Mouse (Mus musculus): ENCODE data around the gene Igsf11.
"Not testable (repeated sequence)": the region's sequence is repeated elsewhere in the genome, so short reads cannot be mapped to it uniquely, and the experiment has no call there.

The Igsf11 gene

DNA sequence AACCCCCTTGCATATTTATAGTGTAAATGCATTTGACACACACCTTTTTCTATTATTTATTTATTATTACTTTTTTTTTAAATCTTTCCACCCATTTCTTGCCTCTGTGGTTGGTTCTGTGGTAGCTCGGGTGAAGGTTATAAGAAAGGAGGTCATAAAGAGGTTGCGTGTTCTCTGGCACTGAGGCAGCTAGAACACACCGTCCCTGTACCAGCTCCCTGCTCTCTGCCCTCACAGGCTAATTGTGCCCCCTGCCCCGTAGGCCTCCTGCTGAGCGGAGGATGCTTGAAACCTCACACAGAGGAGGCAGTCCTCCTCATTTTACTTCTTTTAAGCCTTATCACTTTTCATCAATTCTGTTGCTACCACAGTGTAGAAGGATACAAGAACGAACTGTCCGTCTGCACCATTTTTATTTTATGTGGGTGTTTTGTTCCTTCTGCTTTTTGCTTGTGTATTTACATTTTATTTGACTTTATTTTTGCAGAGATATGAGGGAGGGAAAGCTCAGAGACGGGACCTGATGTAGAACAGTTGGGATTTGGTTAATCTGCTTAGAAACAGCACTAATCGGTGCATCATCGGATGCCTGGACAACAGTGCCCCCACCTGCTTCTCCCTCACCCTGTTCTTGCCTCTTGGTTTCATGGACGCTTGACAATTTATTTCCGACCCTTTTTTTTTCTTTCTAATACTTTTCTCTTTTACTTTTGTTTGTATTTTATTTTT, 90.2 kb downstream of the Igsf11 start:
- no peak for DNase-seq (ENCODE audit: low spot score in 2 of 2)

DNA sequence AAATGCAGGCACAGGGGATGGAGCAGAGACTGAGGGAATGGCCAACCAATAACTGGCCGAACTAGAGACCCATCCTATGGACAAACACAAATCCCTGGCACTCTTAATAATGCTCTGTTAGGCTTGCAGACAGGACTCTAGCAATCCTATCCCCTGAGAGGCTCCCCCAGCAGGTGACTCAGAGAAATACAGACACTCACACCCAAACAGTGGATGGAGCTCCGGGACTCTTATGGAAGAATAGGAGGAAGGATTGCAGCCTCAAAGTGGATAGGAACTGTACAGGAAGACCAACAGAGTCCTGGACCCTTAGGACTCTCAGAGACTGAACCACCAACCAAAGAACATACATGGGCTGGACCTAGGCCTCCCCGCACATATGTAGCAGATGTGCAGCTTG, 91.4 kb downstream of the Igsf11 start:
- not testable (repeated sequence) for DNase-seq (ENCODE audit: low spot score in 2 of 2)

DNA sequence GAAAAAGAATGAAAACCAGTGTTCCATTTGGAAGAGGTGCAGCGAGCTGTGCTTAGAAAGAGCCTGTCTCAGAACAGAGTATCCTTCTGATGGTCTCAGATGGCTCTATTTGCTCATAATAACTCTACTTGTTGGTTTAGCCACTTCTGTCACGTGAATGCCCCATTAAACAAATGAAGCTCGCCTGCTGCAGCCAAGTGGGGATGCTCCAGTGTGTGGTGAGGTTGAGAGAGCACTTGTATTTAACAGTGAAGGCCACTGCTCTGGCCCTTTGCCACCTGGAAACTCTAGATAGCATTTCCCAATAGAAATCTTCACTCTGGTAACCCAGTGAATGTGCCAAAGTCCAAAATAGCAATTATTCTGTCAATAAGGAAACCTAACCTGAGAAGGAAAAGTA, 92.9 kb downstream of the Igsf11 start:
- DNase-seq (ENCODE audit: low spot score in 2 of 2): peak in 1 of 2 experiments; percentile 36

DNA sequence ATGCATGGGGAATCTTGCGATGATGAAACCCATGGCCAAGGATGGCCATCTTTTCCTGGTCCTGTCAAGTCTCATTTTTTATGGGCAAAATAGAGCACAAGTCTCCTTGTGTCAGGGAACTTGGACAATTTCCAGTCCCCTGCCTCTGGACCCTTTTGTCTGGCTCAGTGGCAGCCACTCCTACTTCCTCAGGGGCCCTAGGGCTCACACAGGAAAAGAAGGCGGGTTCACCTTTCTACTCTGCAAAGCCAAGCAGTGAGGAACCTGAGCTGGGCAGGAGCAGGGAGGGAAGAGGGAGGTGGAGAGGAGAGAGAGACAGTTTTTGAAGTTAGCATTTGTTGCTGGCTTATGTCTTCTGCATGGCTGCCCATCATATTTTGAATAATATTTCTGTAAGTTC, 93.9 kb downstream of the Igsf11 start:
- DNase-seq (ENCODE audit: low spot score in 2 of 2): no peak

DNA sequence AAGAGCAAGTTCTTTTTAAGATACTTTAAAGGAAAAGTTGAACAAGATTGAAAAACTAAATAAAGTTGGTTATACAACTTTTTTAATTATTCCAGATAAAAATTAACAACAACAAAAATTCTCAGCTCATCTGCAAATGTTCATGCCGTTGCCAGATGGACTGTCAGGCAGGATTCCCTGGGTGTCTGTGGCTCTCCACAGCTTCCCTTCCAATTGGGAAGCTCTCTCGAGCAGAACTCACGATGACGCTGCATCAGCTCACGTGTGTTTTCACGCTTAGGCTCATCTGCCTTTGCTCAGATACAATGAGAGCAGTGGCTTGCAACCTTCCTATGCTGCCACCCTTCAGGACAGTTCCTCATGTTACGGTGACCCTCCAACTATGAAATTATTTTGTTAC, 101.2 kb downstream of the Igsf11 start:
- DNase-seq (ENCODE audit: low spot score in 2 of 2): peak in 1 of 2 experiments; percentile 20

DNA sequence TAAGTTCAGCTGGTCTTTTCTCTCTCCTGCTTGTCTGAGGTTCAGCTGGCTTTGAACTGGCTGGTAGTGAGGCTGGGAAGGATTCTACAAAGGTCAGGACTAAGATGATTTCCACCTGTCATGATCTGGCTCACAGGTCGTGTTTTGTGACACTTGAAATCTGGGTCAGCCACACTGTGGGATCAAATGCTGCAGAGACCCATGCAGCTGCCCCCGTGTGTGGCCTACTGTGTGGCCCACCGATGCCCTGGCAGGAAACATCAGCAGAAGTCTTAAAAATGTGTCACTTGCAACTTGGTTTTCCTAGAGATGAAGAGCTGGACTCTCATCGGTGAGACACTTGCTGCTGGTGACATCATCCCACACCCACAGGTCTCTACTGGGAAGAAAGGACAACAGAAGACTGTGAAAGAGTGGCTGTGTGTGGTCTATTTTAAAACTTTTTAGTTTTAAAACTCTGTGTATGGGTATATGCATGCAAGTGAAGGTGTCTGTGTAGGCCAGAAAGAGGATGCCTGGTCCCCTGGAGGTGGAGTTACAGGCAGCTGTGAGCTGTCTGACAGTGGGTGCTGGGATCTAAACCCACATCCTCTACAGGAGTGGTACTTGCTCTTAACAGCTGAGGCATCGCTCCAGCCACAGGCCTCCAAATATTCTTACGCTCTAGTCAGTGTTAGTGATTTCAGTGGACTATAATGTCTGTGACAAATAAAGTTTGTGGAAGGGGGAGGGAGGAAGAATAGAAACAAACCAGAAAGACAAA, 106.2 kb downstream of the Igsf11 start:
- DNase-seq (ENCODE audit: low spot score in 2 of 2): no peak

DNA sequence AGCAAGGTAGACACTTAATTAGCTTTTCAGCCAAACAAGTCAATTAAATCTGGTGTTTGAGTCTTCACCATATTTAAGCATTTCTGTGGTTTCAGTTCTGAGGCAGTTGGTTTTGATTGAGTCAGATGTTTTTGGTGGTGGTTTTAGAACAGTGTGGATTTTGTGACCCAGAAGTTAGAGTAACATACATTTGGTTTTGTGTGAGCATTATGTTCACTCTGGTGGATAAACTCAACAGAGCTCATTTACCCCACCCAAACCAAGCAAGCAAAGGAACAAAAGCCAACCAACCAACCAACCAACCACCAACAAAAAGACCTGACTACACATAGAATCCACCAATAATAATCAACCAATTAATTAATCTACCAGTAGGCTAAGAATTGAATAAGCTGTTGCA, 106.8 kb downstream of the Igsf11 start:
- DNase-seq (ENCODE audit: low spot score in 2 of 2): no peak

DNA sequence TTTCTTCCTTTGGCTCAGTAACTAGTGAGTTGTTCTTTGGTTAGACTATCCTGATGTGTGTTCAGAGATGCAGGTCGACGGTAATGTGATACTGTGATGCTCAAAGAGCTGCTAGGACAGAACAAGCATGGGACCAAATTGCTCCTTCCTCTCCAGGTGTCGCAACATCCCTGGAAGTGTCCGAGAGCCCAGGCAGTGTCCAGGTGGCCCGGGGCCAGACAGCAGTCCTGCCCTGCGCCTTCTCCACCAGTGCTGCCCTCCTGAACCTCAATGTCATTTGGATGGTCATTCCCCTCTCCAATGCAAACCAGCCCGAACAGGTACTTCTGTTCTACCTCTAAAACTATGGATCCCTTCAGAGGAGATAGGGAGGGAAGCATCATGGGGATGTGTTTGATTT, 114.5 kb downstream of the Igsf11 start:
- DNase-seq (ENCODE audit: low spot score in 2 of 2): no peak

DNA sequence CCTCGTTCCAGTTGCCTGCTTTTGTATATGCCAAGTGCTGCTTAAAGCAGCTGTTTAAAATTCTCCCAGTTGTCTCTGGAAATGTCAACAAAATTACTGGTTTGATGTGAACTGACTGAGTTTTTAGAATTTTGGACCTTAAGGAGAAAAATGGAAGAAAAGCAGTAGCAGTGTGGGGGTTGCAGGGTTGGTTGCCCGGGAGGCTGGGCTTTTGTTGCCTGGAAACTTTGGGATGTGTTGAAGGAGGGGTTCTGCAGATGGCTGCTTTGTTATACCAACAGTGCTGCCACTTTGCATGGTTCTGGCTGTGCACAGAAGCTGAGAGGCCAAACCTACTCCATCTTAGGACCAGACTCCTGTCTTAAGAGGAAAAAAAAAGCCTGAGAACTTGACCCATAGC, 127.0 kb downstream of the Igsf11 start:
- DNase-seq (ENCODE audit: low spot score in 2 of 2): no peak

DNA sequence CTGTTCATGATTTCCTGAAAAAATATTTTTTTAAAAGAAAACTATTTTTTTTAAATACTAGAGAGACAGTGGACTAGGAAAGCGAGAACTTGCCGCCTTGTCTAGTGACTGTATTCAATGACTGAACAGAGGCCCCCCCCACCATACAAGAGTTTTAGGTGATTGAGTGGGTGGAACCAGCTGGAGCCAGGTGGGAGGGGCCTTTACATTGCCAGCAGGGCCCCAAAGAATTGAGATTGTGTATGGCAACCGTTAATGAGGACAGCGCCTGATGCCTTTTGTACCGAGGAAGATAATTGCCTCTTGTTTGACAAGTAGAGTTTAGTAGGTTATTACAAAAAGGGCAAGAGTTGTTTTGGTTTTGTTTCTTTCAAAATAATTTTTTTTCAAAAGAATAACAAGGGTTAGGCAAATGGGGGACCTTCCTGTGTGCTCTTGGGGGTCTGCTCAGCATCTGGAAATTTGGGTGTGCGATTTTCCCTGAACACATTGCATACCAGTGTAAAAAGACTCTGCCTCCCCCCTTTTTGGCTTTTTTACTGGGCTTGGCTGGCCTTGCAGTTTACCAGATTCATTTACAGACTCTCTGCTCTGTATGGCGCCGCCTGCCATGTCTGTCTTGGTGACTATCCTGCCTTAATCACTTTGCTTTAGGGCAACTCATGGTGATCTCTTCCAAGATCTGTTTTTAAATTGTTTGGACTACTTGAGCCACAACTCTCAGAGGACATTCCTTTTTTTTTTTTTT, 133.7 kb downstream of the Igsf11 start:
- DNase-seq (ENCODE audit: low spot score in 2 of 2): no peak

DNA sequence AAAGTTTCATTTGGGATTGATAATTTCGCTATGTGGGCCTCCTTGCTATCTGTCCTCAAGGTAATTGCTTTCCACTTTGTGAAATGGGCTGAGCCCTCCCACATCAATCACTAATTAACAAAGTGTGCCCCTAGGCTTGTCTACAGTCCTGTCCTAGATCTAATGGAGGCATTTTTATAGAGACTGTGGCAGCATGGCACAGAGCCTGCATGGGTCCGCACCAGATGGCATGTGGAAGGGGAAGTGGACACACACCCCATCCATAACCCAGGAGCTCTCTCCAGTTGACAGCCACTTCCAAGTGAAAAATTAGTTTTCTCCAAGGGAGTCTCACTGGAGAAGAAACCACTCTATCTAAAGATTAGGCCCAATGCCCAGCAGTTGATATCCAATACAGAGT, 138.9 kb downstream of the Igsf11 start:
- DNase-seq (ENCODE audit: low spot score in 2 of 2): no peak

DNA sequence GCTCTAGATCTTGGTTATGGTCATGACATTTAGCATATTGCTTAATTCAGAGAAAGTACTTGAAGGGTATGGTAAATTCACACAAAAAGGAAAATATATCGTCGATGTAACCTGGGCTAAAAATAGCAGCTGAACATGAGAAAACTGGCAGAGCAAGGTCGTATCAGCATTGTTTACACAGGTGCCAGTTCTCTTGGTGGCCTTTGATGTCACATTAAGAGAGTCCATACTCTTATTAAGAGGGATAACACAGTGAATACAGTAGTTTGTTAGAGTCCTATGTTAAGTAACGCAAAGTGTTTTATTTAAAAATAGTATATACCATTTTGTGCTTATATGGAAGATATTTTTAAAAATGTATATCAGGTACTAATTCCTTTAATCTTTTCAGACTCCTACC, 144.8 kb downstream of the Igsf11 start:
- no peak for DNase-seq (ENCODE audit: low spot score in 2 of 2)

DNA sequence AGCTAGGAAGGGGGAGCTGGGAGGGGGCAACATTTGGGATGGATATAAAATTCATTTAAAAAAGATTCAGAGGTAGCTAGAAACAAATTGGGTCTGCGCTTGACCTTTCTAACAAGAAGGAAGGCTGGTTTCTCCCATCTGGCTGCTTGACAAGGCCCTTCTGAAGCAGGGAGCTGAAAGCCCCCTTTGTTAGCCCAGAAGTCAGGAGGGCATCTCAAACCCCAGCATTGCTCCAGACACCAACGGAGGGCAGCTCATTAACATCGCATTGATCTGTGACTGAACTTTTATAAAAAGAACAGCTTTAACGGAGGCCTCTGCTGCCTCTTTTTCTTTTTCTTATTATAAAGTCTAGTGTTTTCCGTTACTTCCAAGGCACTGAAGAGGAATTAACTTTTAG, 151.9 kb downstream of the Igsf11 start:
- no peak for DNase-seq (ENCODE audit: low spot score in 2 of 2)

DNA sequence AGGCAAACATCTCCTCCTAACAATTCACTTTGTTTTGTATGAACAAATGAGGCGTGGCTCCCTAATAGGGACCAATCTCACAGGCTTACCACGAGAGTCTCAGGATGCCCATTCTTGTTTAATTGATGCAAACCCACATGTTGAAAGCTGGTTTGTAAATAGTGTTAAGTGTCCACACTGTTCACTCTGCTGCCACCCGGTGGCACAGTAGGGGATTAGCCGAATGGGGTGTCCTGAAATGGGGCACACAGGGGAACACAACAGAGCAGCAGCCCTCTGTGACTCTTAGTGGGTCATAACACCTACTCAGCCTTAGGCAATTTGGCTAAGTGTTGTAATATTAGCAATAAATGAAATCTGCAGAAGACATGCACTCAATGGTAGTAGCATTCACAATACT, 156.4 kb downstream of the Igsf11 start:
- DNase-seq (ENCODE audit: low spot score in 2 of 2): peak; percentile 63 to 70

DNA sequence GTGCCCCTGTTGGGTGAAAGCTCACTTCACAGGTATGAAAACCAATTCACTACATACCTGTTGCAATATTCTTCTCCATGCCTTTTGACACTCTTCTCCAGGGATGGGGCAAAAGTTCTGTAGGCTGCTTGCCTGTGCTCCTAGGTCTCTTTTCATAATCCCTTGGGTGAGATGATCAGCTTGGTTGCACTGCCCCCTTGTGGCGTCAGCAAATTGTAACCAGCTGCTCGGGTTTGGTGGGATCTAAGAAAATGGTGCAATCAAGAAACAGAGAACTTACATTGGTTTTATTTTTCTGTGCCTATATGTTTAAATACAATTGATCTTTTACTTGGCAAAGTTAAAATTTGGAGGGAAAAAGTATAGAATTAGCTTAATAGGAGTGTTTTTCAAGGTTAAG, 160.5 kb downstream of the Igsf11 start:
- peak; percentile 79 to 87 for DNase-seq (ENCODE audit: low spot score in 2 of 2)

DNA sequence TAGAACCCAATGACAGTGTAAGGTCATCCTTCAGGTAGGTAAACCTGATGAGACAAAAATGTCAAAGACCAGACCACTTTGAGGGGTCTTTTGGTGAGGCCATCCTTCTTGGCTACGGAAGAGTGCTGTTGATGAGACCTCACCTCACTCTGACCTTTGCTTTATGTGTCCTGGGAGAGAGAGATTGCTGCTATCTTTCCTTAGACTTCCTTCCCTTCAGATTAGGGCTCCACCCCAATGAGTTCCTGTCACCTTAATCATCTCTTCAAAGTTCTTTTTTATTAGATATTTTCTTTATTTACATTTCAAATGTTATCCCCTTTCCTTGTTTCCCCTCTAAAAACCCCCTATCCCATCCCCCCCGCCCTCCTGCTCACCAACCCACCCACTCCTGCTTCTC, 161.3 kb downstream of the Igsf11 start:
- no peak for DNase-seq (ENCODE audit: low spot score in 2 of 2)

DNA sequence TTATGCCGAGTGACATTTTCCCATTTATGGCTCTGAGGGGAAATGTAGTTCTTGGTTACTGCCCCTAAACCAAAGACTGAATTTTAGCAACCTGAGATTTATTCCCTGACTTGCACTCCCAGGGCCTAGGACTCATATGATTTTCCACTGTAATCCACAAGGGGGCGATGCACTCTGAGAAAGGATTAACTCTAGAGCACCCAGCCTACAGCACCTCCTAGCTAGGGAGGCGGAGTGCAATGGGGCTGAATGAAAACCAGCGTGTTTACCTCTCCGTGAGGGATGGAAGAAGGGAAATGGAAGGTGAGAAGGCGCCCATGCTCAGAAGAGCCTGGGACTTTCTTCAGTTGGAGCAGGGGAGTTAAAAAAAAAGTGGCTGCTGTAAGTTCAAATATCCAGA, 163.6 kb downstream of the Igsf11 start:
- DNase-seq (ENCODE audit: low spot score in 2 of 2): peak; percentile 51 to 65

DNA sequence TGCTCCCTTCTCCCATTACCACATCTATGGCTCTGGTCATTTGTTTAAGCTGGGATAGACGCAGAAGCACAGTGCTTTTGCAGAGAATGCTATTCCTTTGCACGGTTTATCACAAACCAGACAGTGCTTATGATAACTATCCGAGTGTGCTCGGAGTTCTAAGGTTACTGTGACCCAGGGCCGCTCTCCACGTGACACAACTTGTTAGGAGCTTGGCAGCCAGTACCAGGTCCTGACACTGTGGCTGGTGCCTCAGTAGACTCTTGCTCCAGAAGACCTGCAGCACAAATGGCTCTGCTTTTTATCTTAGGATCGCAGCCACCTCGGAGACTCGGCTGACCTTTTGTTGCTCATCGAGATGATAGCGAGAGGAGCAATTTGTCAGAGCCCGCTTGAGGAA, 164.5 kb downstream of the Igsf11 start:
- DNase-seq (ENCODE audit: low spot score in 2 of 2): no peak

DNA sequence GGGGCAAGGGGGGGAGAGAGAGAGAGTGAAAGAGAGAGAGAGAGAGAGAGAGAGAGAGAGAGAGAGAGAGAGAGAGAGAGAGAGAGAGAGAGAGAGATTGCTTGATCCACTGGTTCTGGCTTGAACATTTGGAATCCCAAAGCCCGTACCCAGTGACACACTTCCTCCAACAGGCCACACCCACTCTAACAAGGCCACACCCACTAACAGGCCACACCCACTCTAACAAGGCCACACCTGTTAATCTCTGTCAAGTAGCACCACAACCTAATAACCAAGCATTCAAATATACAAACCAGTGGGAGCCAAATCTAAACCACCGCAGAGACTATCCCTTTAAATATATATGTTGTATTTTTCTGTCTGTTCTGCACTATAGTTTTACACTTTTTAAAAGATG, 166.4 kb downstream of the Igsf11 start:
- DNase-seq (ENCODE audit: low spot score in 2 of 2): no peak

DNA sequence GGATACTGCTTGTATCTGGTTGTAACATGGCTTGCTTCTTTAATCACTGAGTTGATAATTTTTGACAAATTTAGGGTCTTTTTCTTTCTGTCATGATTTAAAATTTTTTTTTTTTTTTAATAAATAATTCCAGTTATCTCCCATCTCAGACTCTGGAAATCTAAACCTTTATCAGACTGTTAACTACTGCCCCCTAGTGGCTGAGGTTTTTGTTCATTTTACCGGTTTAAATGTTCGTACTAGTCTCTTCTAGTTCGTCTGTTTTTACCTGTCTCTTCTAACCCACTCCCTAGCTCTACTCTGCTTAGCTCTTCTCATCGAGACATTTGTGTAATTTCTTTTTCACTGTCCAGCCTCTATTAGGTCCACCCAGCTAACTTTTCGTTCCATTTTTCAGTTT, 170.1 kb downstream of the Igsf11 start:
- DNase-seq (ENCODE audit: low spot score in 2 of 2): no peak

DNA sequence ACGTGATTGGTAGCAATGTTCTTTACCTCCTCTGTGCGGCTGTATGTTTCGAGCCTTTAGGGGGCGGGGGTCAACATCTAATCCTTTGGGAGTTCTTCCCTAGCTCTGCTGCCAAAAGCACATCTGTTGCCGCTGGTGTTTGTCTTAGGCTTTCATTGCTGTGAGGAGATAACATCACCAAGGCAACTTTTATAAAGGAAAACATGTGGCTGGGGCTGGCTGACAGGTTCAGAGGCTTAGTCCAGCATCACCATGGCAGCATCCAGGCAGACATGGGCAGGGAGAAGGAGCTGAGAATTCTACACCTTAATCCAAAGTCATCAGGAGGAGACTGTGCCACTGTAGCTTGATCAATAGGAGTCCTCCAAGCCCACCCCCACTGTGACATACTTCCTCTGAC, 173.1 kb downstream of the Igsf11 start:
- no peak for DNase-seq (ENCODE audit: low spot score in 2 of 2)

DNA sequence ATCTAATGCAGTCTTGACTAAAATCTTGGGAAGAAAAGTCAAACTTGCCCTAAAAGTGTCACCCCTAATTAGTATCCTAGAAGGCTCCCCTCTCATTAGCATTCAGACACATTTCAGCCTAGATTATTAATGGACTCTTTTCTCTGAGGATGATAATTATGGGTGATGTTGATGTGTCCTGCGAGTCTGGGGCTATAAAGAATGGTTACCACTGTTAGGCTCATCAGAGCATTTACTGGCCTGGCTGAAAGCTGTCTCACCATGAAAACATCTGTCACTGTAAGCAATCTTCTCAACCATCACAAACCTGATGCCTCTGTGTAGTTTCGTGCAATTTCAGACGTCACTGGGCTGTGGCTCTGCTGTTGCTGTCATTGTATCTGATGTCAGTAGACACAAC, 179.0 kb downstream of the Igsf11 start:
- no peak for DNase-seq (ENCODE audit: low spot score in 2 of 2)
